Mouse (Mus musculus) stomach, postnatal 0 days (tissue): ENCODE results near the gene Csk. TPM values are rescaled to one million over a fixed set of nuclear protein-coding genes. Genes with fewer than 3 reads are reported as not detected.

Experiments
- ATAC-seq: fragments of 200-750 bp; cut with Nextera tagmentation; 2 replicates; pipeline ENCODE4 v1.8.0; 2017; ENCODE audit not compliant: low FRiP score, low TSS enrichment
- DNase-seq: peaks from one replicate; pipeline ENCODE4 v3.0.0-alpha.2; 2016; ENCODE audit warnings: low spot score
- H3K27ac ChIP-seq: fragments of 300-500 bp; sonication (generic); replicated peaks from 2 replicates; pipeline ENCODE4 v1.5.1; 2014; ENCODE audit warnings: mild to moderate bottlenecking, control low read depth
- H3K27me3 ChIP-seq: fragments of 300-500 bp; sonication (generic); 2 replicates; pipeline ENCODE4 v1.6.1; 2014; ENCODE audit warnings: low read length; ENCODE audit not compliant: control insufficient read depth, insufficient read depth
- H3K36me3 ChIP-seq: fragments of 300-500 bp; sonication (generic); 2 replicates; pipeline ENCODE4 v1.6.1; 2014; ENCODE audit warnings: low read length, mixed read lengths; ENCODE audit not compliant: control insufficient read depth, insufficient read depth
- H3K4me1 ChIP-seq: fragments of 300-500 bp; sonication (generic); replicated peaks from 2 replicates; pipeline ENCODE4 v1.6.1; 2014; ENCODE audit warnings: antibody characterized with exemption; ENCODE audit not compliant: control insufficient read depth, insufficient read depth
- H3K4me2 ChIP-seq: fragments of 300-500 bp; sonication (generic); replicated peaks from 2 replicates; pipeline ENCODE4 v1.6.1; 2014; ENCODE audit warnings: low read depth, mild to moderate bottlenecking, control low read depth, moderate library complexity
- H3K4me3 ChIP-seq: fragments of 300-500 bp; sonication (generic); 2 replicates; pipeline ENCODE4 v1.5.1; 2014; ENCODE audit warnings: low read depth, low read length, control low read depth
- H3K9ac ChIP-seq: fragments of 300-500 bp; sonication (generic); 2 replicates; pipeline ENCODE4 v1.6.1; 2014; ENCODE audit warnings: mild to moderate bottlenecking, low read length, control low read depth, mixed read lengths
- H3K9me3 ChIP-seq: fragments of 300-500 bp; sonication (generic); 2 replicates; pipeline ENCODE4 v1.6.1; 2016; ENCODE audit warnings: low read length; ENCODE audit not compliant: control insufficient read depth
- CTCF ChIP-seq: IDR thresholded peaks from 2 replicates; pipeline ENCODE4 v1.5.1; 2016; ENCODE audit warnings: antibody characterized with exemption, low read depth, mild to moderate bottlenecking, moderate library complexity
- EP300 ChIP-seq: optimal IDR thresholded peaks from 2 replicates; pipeline ENCODE3; 2016; ENCODE audit warnings: antibody characterized with exemption
- WGBS: fragments of 180-500 bp; shearing (Covaris S2); extraction: QIAGEN DNeasy Blood & Tissue Kit; methylation state at CpG from one replicate; pipeline ENCODE4 v1.1.7; 2014; 5-methylcytosine and 5-hydroxymethylcytosine counted together
- polyA plus RNA-seq: library from polyadenylated mRNA; unstranded; fragments of >200 nt; fragmentation: Nextera tagmentation; extraction: Ambion mirVana; gene quantifications from 2 replicates; pipeline ENCODE4 v1.2.1, GENCODE M21; 2015

Gene Csk
- polyA plus RNA-seq, 1 experiment from 2014 or later = 20.7 TPM

DNA sequence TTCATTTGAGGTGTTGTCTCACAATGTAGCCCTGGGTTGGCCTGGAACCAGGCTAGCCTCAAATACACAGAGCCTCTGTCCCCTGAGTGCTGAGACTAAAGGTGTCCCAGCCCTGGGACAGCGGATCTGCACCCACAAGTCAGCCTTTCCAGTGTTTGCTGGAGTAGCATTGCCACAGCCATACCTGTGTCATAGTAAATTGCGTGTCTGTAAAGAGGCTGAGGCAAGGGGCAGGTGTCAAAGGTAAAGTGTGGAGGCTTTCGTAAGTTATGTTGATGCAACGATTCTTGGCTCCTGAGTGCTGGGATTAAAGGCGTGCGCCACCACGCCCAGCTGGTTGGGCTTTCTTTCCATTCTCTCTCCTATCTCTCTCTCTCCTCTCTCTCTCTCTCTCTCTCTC, 11.2 kb upstream of the Csk start:
- Histone ChIP-seq H3K4me3 (no peak overlapping the region), H3K9ac (no peak overlapping the region), H3K9me3 (no peaks in the 10 kb centered on the region), H3K4me1 (no peaks in the 10 kb centered on the region), H3K27ac (no peak overlapping the region), H3K36me3 (no peaks in the 10 kb centered on the region), H3K27me3 (no peaks in the 10 kb centered on the region), H3K4me2 (no peak overlapping the region)
- no peak for TF ChIP-seq EP300
- TF ChIP-seq CTCF = no peak
- no peak for DNase-seq
- ATAC-seq = 0 out of 2 replicates have a peak, but pooled peaks have one; percentile 36
- WGBS = 33% methylated on average over 7 of the region's 7 CpGs

DNA sequence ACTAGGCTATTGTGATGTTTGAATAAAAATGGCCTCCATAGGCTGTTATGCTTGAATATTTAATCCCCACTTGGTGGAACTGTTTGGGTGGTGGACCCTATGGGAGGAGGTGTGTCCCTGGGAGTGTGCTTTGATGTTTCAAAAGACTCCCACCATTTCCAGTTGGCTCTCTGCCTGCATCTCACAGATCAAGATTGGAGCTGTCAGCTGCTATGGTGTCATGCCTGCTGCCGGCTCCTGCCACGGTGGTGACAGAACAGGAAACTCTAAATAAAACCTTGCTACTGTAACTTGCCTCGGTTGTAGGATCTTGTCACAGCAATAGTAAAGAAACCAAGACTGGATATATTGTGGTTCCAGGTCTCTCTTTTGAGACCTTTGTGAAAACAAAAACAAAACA, 8.1 kb upstream of the Csk start:
- H3K9me3 ChIP-seq = no peaks in the 10 kb centered on the region
- no peak for DNase-seq
- no peak overlapping the region for H3K4me3 ChIP-seq
- H3K27ac ChIP-seq = no peak overlapping the region
- H3K27me3 ChIP-seq = no peaks in the 10 kb centered on the region
- no peaks in the 10 kb centered on the region for H3K4me1 ChIP-seq
- H3K36me3 ChIP-seq = no peaks in the 10 kb centered on the region
- no peak overlapping the region for H3K4me2 ChIP-seq
- H3K9ac ChIP-seq = no peak overlapping the region
- no peak for TF ChIP-seq CTCF
- TF ChIP-seq EP300 = no peak
- 43% methylated on average over 3 of the region's 3 CpGs for WGBS
- no peak for ATAC-seq

DNA sequence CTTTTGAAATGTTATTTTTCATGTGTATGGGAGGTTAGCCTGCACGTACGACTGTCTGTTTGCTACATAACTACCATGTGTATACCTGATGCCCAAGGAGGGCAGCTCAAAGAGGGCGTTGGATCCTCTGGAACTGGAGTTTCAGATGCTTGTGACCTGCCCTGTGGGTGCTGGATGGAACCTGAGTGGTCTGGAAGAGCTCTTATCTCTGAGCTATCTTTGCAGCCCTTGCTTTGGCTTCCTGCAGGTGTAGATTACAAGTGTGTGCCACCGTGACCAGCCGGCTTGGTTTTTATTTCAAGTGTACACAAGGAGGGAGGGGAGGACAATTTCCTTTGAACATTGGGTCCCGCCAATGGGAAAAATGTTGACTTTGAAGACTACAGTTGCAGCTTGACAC, 7.1 kb upstream of the Csk start:
- Histone ChIP-seq H3K9ac (no peak overlapping the region), H3K4me1 (no peaks in the 10 kb centered on the region), H3K36me3 (no peaks in the 10 kb centered on the region), H3K4me3 (no peak overlapping the region), H3K9me3 (no peaks in the 10 kb centered on the region), H3K27ac (no peak overlapping the region), H3K27me3 (no peaks in the 10 kb centered on the region), H3K4me2 (no peak overlapping the region)
- ATAC-seq = no peak
- no peak for DNase-seq
- TF ChIP-seq CTCF (no peak), EP300 (no peak)
- WGBS = 60% methylated on average over 6 of the region's 6 CpGs

GRCm38 (mm10) chr9:57659774-57660173, 6.3 kb upstream of the Csk start:
- ATAC-seq (peak; percentile 62), DNase-seq (peak; percentile 81)
- Histone ChIP-seq H3K27ac (no peak overlapping the region), H3K9me3 (no peaks in the 10 kb centered on the region), H3K4me3 (no peak overlapping the region), H3K4me1 (no peaks in the 10 kb centered on the region), H3K9ac (no peak overlapping the region), H3K27me3 (no peaks in the 10 kb centered on the region), H3K36me3 (no peaks in the 10 kb centered on the region), H3K4me2 (no peak overlapping the region)
- TF ChIP-seq CTCF (peak; percentile 92), EP300 (no peak)
- WGBS = 25% methylated on average over 4 of the region's 4 CpGs

DNA sequence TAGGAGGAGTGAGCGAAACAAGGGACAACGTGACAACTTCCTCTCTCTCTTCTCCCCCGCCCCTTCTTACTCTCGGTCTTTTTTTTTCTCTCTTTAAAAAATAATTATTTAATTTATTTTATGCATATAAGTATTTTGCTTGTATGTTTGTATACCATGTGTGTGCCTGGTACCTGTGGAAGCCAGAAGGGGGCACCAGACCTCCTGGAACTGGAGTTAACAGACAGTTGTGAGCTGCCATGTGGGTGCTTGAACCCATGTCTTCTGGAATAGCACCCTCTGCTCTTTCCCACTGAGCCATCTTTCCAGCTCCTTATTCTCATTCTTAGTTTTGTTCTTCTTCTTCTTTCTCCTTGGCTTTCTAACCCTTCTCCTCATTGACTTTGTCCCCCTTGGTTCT, 5.5 kb upstream of the Csk start:
- no peaks in the 10 kb centered on the region for H3K27me3 ChIP-seq
- H3K9ac ChIP-seq = no peak overlapping the region
- H3K4me3 ChIP-seq = no peak overlapping the region
- no peaks in the 10 kb centered on the region for H3K4me1 ChIP-seq
- DNase-seq (no peak), ATAC-seq (no peak)
- WGBS = 88% methylated on average over 4 of the region's 4 CpGs
- no peaks in the 10 kb centered on the region for H3K9me3 ChIP-seq
- no peak for TF ChIP-seq EP300
- peak; percentile 33; the same call in 1 of the 2 replicates for TF ChIP-seq CTCF
- H3K36me3 ChIP-seq = no peaks in the 10 kb centered on the region
- no peak overlapping the region for H3K4me2 ChIP-seq
- H3K27ac ChIP-seq = no peak overlapping the region

DNA sequence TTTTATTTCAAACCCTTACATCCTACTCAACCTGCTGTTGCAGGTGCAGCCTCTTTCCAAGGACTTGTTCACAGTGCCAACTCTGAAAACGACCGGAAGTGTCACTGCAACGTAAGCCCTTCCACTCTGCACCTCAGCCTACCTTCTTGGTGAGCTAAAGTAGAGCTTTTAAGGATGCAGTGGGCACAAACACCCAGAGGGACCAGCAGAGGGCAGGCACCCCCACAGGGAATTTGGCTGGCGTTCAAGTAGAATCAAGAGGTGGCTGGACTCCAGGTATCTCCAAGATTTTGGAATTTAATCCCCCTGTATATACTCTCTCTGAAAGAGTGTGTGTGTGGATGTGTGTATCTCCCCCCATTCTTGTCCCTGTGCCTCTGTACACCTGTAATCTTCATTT, 4.4 kb upstream of the Csk start:
- H3K36me3 ChIP-seq = no peaks in the 10 kb centered on the region
- H3K9me3 ChIP-seq = no peaks in the 10 kb centered on the region
- no peak overlapping the region for H3K4me2 ChIP-seq
- 48% methylated on average over 4 of the region's 4 CpGs for WGBS
- TF ChIP-seq CTCF = peak; percentile 41
- TF ChIP-seq EP300 = no peak
- ATAC-seq (no peak), DNase-seq (no peak)
- no peak overlapping the region for H3K27ac ChIP-seq
- no peaks in the 10 kb centered on the region for H3K4me1 ChIP-seq
- H3K9ac ChIP-seq = no peak overlapping the region
- H3K27me3 ChIP-seq = no peaks in the 10 kb centered on the region
- H3K4me3 ChIP-seq = no peak overlapping the region
